14 mouse cellular contexts compared by ENCODE assay signal in genomic region chr15:12907962-12908719, GRCm38 (mm10).
DNase-seq lines count a peak whose midpoint lies in the region; ATAC-seq and TF ChIP-seq lines count a peak whose summit lies in the region.
"Had no signal": no experiment of that assay in that cellular context is flagged by ENCODE, and none has a peak within 500 bp of the region (broad histone marks: within the 10 kb centered on the region; RNA-seq: fewer than 3 reads in every experiment).

No protein-coding gene starts in this region.

- peaks cover 7% of the 10 kb centered on the region for H3K36me3 ChIP-seq in liver, embryonic 16.5 days (ENCODE audit: control insufficient read depth, insufficient read depth)

- no peaks in the 10 kb centered on the region for H3K9me3 ChIP-seq in liver, embryonic 16.5 days (replicated peaks; ENCODE audit: control insufficient read depth, low read length)
- H3K9me3 ChIP-seq: hindbrain, embryonic 10.5 days had no signal

- H3K9ac ChIP-seq in liver, embryonic 16.5 days (ENCODE audit: low read depth, low read length), result no peak overlapping the region

- H3K4me1 ChIP-seq in liver, embryonic 16.5 days (ENCODE audit: control insufficient read depth, low read depth, low read length), result no peaks in the 10 kb centered on the region
- H3K4me1 ChIP-seq: hindbrain, embryonic 10.5 days had no signal

- H3K4me2 ChIP-seq in liver, embryonic 16.5 days (ENCODE audit: low read depth, low read length), result no peak overlapping the region

- H3K27me3 ChIP-seq in liver, embryonic 16.5 days (ENCODE audit: control insufficient read depth, insufficient read depth, low read depth, low read length), result no peaks in the 10 kb centered on the region

- peak overlapping the region; percentile 44; the same call in 1 of the 2 replicates for H3K27ac ChIP-seq in left cerebral cortex, adult 2 months
- no peak overlapping the region for H3K27ac ChIP-seq in liver, embryonic 16.5 days (ENCODE audit: low read length)
- H3K27ac ChIP-seq: hindbrain, embryonic 10.5 days had no signal

- no peak overlapping the region for H3K4me3 ChIP-seq in left cerebral cortex, adult 2 months
- H3K4me3 ChIP-seq in liver, embryonic 16.5 days (ENCODE audit: low read depth, low read length), result no peak overlapping the region
- H3K4me3 ChIP-seq: hindbrain, embryonic 10.5 days; myocyte had no signal

- peak; percentile 67 for ATAC-seq in frontal cortex, adult (ENCODE audit: low TSS enrichment)
- 0 out of 2 replicates have a peak, but pooled peaks have one; percentile 39 for ATAC-seq in erythroblast, adult 5-6 weeks (replicated peaks; ENCODE audit: low FRiP score, poor library complexity, severe bottlenecking)
- ATAC-seq in liver, embryonic 16.5 days (ENCODE audit: low read depth), result peak; percentile 56; the same call in 1 of the 2 replicates
- ATAC-seq: intestine, embryonic 16.5 days had no signal

- DNase-seq in frontal cortex, postnatal 10 days (ENCODE audit: low spot score in 2 of 2), result no peak
- no peak for DNase-seq in left cerebral cortex, adult 2 months (ENCODE audit: extremely low spot score in 1 of 2, low spot score in 2 of 2)
- DNase-seq in left cerebral cortex, adult 8-10 months (ENCODE audit: low spot score in 2 of 2), result no peak
- DNase-seq in thymus, postnatal 4 days, result no peak
- DNase-seq in embryo, embryonic 9.5 days (ENCODE audit: extremely low spot score), result no peak
- DNase-seq: adrenal gland, postnatal 25 days; B cell, adult 2 months; kidney, postnatal 14 days had no signal

- TF ChIP-seq CTCF in left cerebral cortex, adult 2 months (IDR thresholded peaks at IDR 0.05), result no peak

- whole genome bisulfite sequencing in liver, embryonic 16.5 days (ENCODE audit: insufficient replicate concordance), result 64% methylated on average over 19 of the region's 19 CpGs

- intact Hi-C loops in left cerebral cortex, adult 2 months (cut with DNase I), result no loop called here
